Mouse (Mus musculus) hematopoietic stem cell, adult 5-6 weeks (primary cell): ENCODE data around the gene Akt2. TPM values are rescaled to one million over a fixed set of nuclear protein-coding genes. Genes with fewer than 3 reads are reported as not detected.
"Not testable (repeated sequence)": the region's sequence is repeated elsewhere in the genome, so short reads cannot be mapped to it uniquely, and the experiment has no call there.

Experiments used
- ATAC-seq, 2 experiments: fragments of 125-278 bp in 1 of 2; replicated peaks in 1 of 2; 2 replicates each; pipeline ENCODE4 v1.8.0; 2016 to 2017; ENCODE audit warnings: inconsistent platforms in 2 of 2, mild to moderate bottlenecking in 2 of 2, moderate number of reproducible peaks in 2 of 2, low read depth in 1 of 2, moderate TSS enrichment in 1 of 2; ENCODE audit not compliant: low FRiP score in 2 of 2, poor library complexity in 2 of 2, severe bottlenecking in 2 of 2, insufficient read depth in 1 of 2, low TSS enrichment in 1 of 2
- total RNA-seq: library from RNA; stranded (forward); fragments of 172-1452, 232-1000 nt; gene quantifications from 2 replicates; pipeline ENCODE4 v1.2.3, GENCODE M21; 2017

The Akt2 gene
- total RNA-seq, 1 experiment from 2014 or later: 63.1 TPM

- ATAC-seq: no peak
These were observed 15.3 kb downstream of the Akt2 start for GRCm38 (mm10) chr7:27606481-27607254.

- ATAC-seq: peak in 1 of 2 experiments; percentile 8; a peak in 2 of 4 replicates
These were observed 16.2 kb downstream of the Akt2 start for GRCm38 (mm10) chr7:27607580-27607979.

- no peak; a peak in 1 of 4 replicates for ATAC-seq
These were observed 16.8 kb downstream of the Akt2 start for GRCm38 (mm10) chr7:27608130-27608529.

GRCm38 (mm10) chr7:27609285-27609684, 17.9 kb downstream of the Akt2 start:
- ATAC-seq: peak in 1 of 2 experiments; percentile 4; a peak in 1 of 4 replicates

GRCm38 (mm10) chr7:27609688-27610087, 18.3 kb downstream of the Akt2 start:
- ATAC-seq: peak; percentile 73

- no peak for ATAC-seq
These were observed 19.0 kb downstream of the Akt2 start for GRCm38 (mm10) chr7:27610370-27610769.

- no peak for ATAC-seq
These were observed 19.5 kb downstream of the Akt2 start for GRCm38 (mm10) chr7:27610871-27611270.

GRCm38 (mm10) chr7:27612940-27613339, 21.6 kb downstream of the Akt2 start:
- ATAC-seq: no peak

GRCm38 (mm10) chr7:27613751-27614499, 22.6 kb downstream of the Akt2 start:
- ATAC-seq: no peak

- ATAC-seq: no peak
These were observed 29.7 kb downstream of the Akt2 start for GRCm38 (mm10) chr7:27621028-27621427.

- ATAC-seq: no peak
These were observed 30.9 kb downstream of the Akt2 start for GRCm38 (mm10) chr7:27622234-27622633.

- ATAC-seq: no peak
These were observed 33.6 kb downstream of the Akt2 start for GRCm38 (mm10) chr7:27624967-27625366.

- no peak for ATAC-seq
These were observed 36.4 kb downstream of the Akt2 start for GRCm38 (mm10) chr7:27627707-27628106.

- no peak for ATAC-seq
These were observed 36.8 kb downstream of the Akt2 start for GRCm38 (mm10) chr7:27628190-27628589.

- not testable (repeated sequence) for ATAC-seq
These were observed 37.5 kb downstream of the Akt2 start for GRCm38 (mm10) chr7:27628816-27629215.

- ATAC-seq: no peak
These were observed 40.1 kb downstream of the Akt2 start for GRCm38 (mm10) chr7:27631439-27631838.

- ATAC-seq: no peak
These were observed 41.8 kb downstream of the Akt2 start for GRCm38 (mm10) chr7:27633166-27633565.

- ATAC-seq: no peak
These were observed 43.3 kb downstream of the Akt2 start for GRCm38 (mm10) chr7:27634691-27635090.
